Mouse (Mus musculus) urinary bladder, postnatal 14 days (tissue): ENCODE results near the gene Hmgcs2.
A peak's percentile ranks its signal among the peaks of the same experiment; 100 is the strongest.

Experiments
- DNase-seq: peaks from one replicate; pipeline ENCODE4 v3.0.0; 2021; ENCODE audit warnings: low spot score

Hmgcs2 gene

GRCm38 (mm10) chr3:98279682-98280081, 553 bp upstream of the Hmgcs2 start:
- no peak for DNase-seq

GRCm38 (mm10) chr3:98280933-98281678, 871 bp downstream of the Hmgcs2 start:
- DNase-seq: peak; percentile 68

GRCm38 (mm10) chr3:98282422-98282821, 2.2 kb downstream of the Hmgcs2 start:
- no peak for DNase-seq

GRCm38 (mm10) chr3:98283205-98283604, 3.0 kb downstream of the Hmgcs2 start:
- DNase-seq: no peak

GRCm38 (mm10) chr3:98291044-98291443, 10.8 kb downstream of the Hmgcs2 start:
- DNase-seq: no peak

GRCm38 (mm10) chr3:98295965-98296364, 15.7 kb downstream of the Hmgcs2 start:
- no peak for DNase-seq

- no peak for DNase-seq
These were observed 19.3 kb downstream of the Hmgcs2 start for GRCm38 (mm10) chr3:98299391-98300100.

- DNase-seq: no peak
These were observed 20.0 kb downstream of the Hmgcs2 start for GRCm38 (mm10) chr3:98300266-98300665.

GRCm38 (mm10) chr3:98301761-98302160, 21.5 kb downstream of the Hmgcs2 start:
- DNase-seq: peak; percentile 57

- DNase-seq: no peak
These were observed 28.4 kb downstream of the Hmgcs2 start for GRCm38 (mm10) chr3:98308606-98309005.

GRCm38 (mm10) chr3:98310456-98310855, 30.2 kb downstream of the Hmgcs2 start:
- DNase-seq: no peak

- peak; percentile 53 for DNase-seq
These were observed 32.6 kb downstream of the Hmgcs2 start for GRCm38 (mm10) chr3:98312867-98313266.

GRCm38 (mm10) chr3:98313294-98314155, 33.3 kb downstream of the Hmgcs2 start:
- no peak for DNase-seq

GRCm38 (mm10) chr3:98315181-98315580, 34.9 kb downstream of the Hmgcs2 start:
- no peak for DNase-seq

- DNase-seq: no peak
These were observed 36.9 kb downstream of the Hmgcs2 start for GRCm38 (mm10) chr3:98317143-98317542.

- DNase-seq: no peak
These were observed 39.0 kb downstream of the Hmgcs2 start for GRCm38 (mm10) chr3:98319190-98319589.

GRCm38 (mm10) chr3:98322209-98322608, 42.0 kb downstream of the Hmgcs2 start:
- DNase-seq: no peak

GRCm38 (mm10) chr3:98324235-98324634, 44.0 kb downstream of the Hmgcs2 start:
- DNase-seq: no peak

GRCm38 (mm10) chr3:98334010-98334409, 53.8 kb downstream of the Hmgcs2 start:
- no peak for DNase-seq

GRCm38 (mm10) chr3:98335331-98335730, 55.1 kb downstream of the Hmgcs2 start:
- no peak for DNase-seq

- DNase-seq: no peak
These were observed 55.7 kb downstream of the Hmgcs2 start for GRCm38 (mm10) chr3:98335886-98336285.
